Mouse (Mus musculus) brain, embryonic 14.5 days (tissue): Measurements from ENCODE around the gene Gm17545. TPM values are rescaled to one million over a fixed set of nuclear protein-coding genes. Genes with fewer than 3 reads are reported as not detected.

ENCODE experiments used
- DNase-seq: peaks from one replicate; pipeline ENCODE4 v3.0.0-alpha.2; 2011; ENCODE audit warnings: low read depth
- CTCF ChIP-seq: fragments of 200-500 bp; IDR thresholded peaks from 2 replicates; pipeline ENCODE4 v1.5.1; 2012; ENCODE audit warnings: inconsistent platforms, mild to moderate bottlenecking, moderate library complexity, borderline replicate concordance; ENCODE audit not compliant: insufficient read depth, insufficient read length; ENCODE audit errors: extremely low read depth
- POLR2A ChIP-seq: fragments of 200-500 bp; IDR thresholded peaks from 2 replicates; pipeline ENCODE4 v1.6.1; 2012; ENCODE audit warnings: mild to moderate bottlenecking, inconsistent platforms, borderline replicate concordance; ENCODE audit not compliant: poor library complexity, insufficient read depth, insufficient read length, severe bottlenecking; ENCODE audit errors: extremely low read depth
- polyA plus RNA-seq: library from polyadenylated mRNA; depleted of rRNA; stranded (reverse); fragments of >200 nt; gene quantifications from 2 replicates; pipeline ENCODE4 v1.2.3, GENCODE M21; 2012

Gm17545 gene
- polyA plus RNA-seq, 1 experiment, result not detected

- TF ChIP-seq POLR2A, result no peak
- no peak for TF ChIP-seq CTCF
- no peak for DNase-seq
Measured at GRCm38 (mm10) chr9:22448420-22448819, 5.7 kb upstream of the Gm17545 start.

GRCm38 (mm10) chr9:22449209-22449608, 4.9 kb upstream of the Gm17545 start:
- TF ChIP-seq POLR2A, result no peak
- no peak for TF ChIP-seq CTCF
- DNase-seq, result no peak

GRCm38 (mm10) chr9:22452697-22453096, 1.4 kb upstream of the Gm17545 start:
- TF ChIP-seq POLR2A, result no peak
- DNase-seq, result no peak

- TF ChIP-seq POLR2A (no peak), CTCF (no peak)
- DNase-seq, result no peak
Measured at GRCm38 (mm10) chr9:22453501-22453924, 577 bp upstream of the Gm17545 start.

- no peak for TF ChIP-seq CTCF
- TF ChIP-seq POLR2A, result no peak
Measured at GRCm38 (mm10) chr9:22455041-22455440, 951 bp downstream of the Gm17545 start.

GRCm38 (mm10) chr9:22457142-22457835, 3.2 kb downstream of the Gm17545 start:
- no peak for DNase-seq
- no peak for TF ChIP-seq POLR2A

More at GRCm38 (mm10) chr9:22455041-22455440, 951 bp downstream of the Gm17545 start:
- no peak for DNase-seq

GRCm38 (mm10) chr9:22461946-22462345, 7.9 kb downstream of the Gm17545 start:
- TF ChIP-seq POLR2A, result no peak
- TF ChIP-seq CTCF, result no peak
- DNase-seq, result peak; percentile 3

GRCm38 (mm10) chr9:22466212-22466611, 12.1 kb downstream of the Gm17545 start:
- TF ChIP-seq POLR2A, result no peak
- TF ChIP-seq CTCF, result no peak
- DNase-seq, result no peak

- peak; percentile 61 for DNase-seq
- no peak for TF ChIP-seq POLR2A
- no peak for TF ChIP-seq CTCF
Measured at GRCm38 (mm10) chr9:22467371-22468169, 13.5 kb downstream of the Gm17545 start.

GRCm38 (mm10) chr9:22468170-22468898, 14.2 kb downstream of the Gm17545 start:
- TF ChIP-seq CTCF (no peak), POLR2A (peak; percentile 91)
- peak; percentile 94 for DNase-seq

- DNase-seq, result no peak
- TF ChIP-seq CTCF, result no peak
- TF ChIP-seq POLR2A, result no peak
Measured at GRCm38 (mm10) chr9:22468899-22469259, 14.8 kb downstream of the Gm17545 start.
